Mouse (Mus musculus) megakaryocyte progenitor cell, adult 5-6 weeks (primary cell): ENCODE data around the gene Cyb561d1. TPM values are rescaled to one million over a fixed set of nuclear protein-coding genes. Genes with fewer than 3 reads are reported as not detected.

Source experiments
- ATAC-seq: replicated peaks from 2 replicates; pipeline ENCODE4 v1.8.0; 2016; ENCODE audit warnings: mild to moderate bottlenecking, moderate TSS enrichment, inconsistent platforms; ENCODE audit not compliant: poor library complexity
- total RNA-seq, 2 experiments: library from RNA; stranded (forward) in 1 of 2; stranded (reverse) in 1 of 2; fragments of 157-497, 149-512 nt in 1 of 2; fragments of 200-1000 nt in 1 of 2; gene quantifications; 2 replicates each; pipeline versions ENCODE4 v1.2.3 to v1.2.4; 2015 to 2017

Cyb561d1 gene
- total RNA-seq, 2 experiments from 2014 or later: 2.3 to 3.7 TPM

- no peak for ATAC-seq
Measured at GRCm38 (mm10) chr3:108174672-108175531, 26.1 kb downstream of the Cyb561d1 start.

GRCm38 (mm10) chr3:108169199-108169598 lies 31.8 kb downstream of the Cyb561d1 start:
- no peak for ATAC-seq

- no peak for ATAC-seq
Measured at GRCm38 (mm10) chr3:108167499-108167898, 33.5 kb downstream of the Cyb561d1 start.

GRCm38 (mm10) chr3:108166486-108167211 lies 34.4 kb downstream of the Cyb561d1 start:
- ATAC-seq: 0 out of 2 replicates have a peak, but pooled peaks have one; percentile 16

GRCm38 (mm10) chr3:108165532-108166315 lies 35.3 kb downstream of the Cyb561d1 start:
- no peak for ATAC-seq

- ATAC-seq: peak; percentile 99
Measured at GRCm38 (mm10) chr3:108164807-108165206, 36.2 kb downstream of the Cyb561d1 start.

GRCm38 (mm10) chr3:108164091-108164490 lies 36.9 kb downstream of the Cyb561d1 start:
- no peak for ATAC-seq

- ATAC-seq: no peak
Measured at GRCm38 (mm10) chr3:108158383-108159037, 42.5 kb downstream of the Cyb561d1 start.

- no peak for ATAC-seq
Measured at GRCm38 (mm10) chr3:108154656-108155055, 46.4 kb downstream of the Cyb561d1 start, which contains the start of gene Gpr61. Gene Gpr61, minus strand, starts transcription at chr3:108154882.

GRCm38 (mm10) chr3:108152290-108152689 lies 48.7 kb downstream of the Cyb561d1 start:
- ATAC-seq: no peak

GRCm38 (mm10) chr3:108147386-108148235 lies 53.4 kb downstream of the Cyb561d1 start:
- ATAC-seq: peak; percentile 88

GRCm38 (mm10) chr3:108146671-108147070 lies 54.3 kb downstream of the Cyb561d1 start:
- ATAC-seq: no peak

Other genes starting within 250 kb of the Cyb561d1 start
- not detected in 2 replicates for gene Gstm3, start 231.9 kb downstream of the Cyb561d1 start, total RNA-seq (2015)
- gene Gstm3, start 231.9 kb downstream of the Cyb561d1 start, total RNA-seq (2017): not detected in 2 replicates
- 2.1 and 2.2 TPM in 2 replicates for gene Gstm2, start 214.8 kb downstream of the Cyb561d1 start, total RNA-seq (2015)
- gene Gstm2, start 214.8 kb downstream of the Cyb561d1 start, total RNA-seq (2017): 4.8 and 6.8 TPM in 2 replicates
- gene Gstm1, start 183.2 kb downstream of the Cyb561d1 start, total RNA-seq (2015): 1,143 and 1,246 TPM in 2 replicates
- 511 and 599 TPM in 2 replicates for gene Gstm1, start 183.2 kb downstream of the Cyb561d1 start, total RNA-seq (2017)
- gene Gstm4, start 156.3 kb downstream of the Cyb561d1 start, total RNA-seq (2015): 12.5 and 15.8 TPM in 2 replicates
- gene Gstm4, start 156.3 kb downstream of the Cyb561d1 start, total RNA-seq (2017): 15.1 and 22.1 TPM in 2 replicates
- gene Ampd2, start 114.6 kb downstream of the Cyb561d1 start, total RNA-seq (2015): 52.9 and 63.6 TPM in 2 replicates
- 33.9 and 48.4 TPM in 2 replicates for gene Ampd2, start 114.6 kb downstream of the Cyb561d1 start, total RNA-seq (2017)
- 0.72 and 1.8 TPM in 2 replicates for gene Gnat2, start 108.4 kb downstream of the Cyb561d1 start, total RNA-seq (2015)
- 1.0 and 2.0 TPM in 2 replicates for gene Gnat2, start 108.4 kb downstream of the Cyb561d1 start, total RNA-seq (2017)
- 143 and 147 TPM in 2 replicates for gene Gnai3, start 55.1 kb downstream of the Cyb561d1 start, total RNA-seq (2015)
- gene Gnai3, start 55.1 kb downstream of the Cyb561d1 start, total RNA-seq (2017): 167 TPM in 2 replicates
- not detected in 2 replicates for gene Gpr61, start 46.3 kb downstream of the Cyb561d1 start, total RNA-seq (2015)
- not detected in 2 replicates for gene Gpr61, start 46.3 kb downstream of the Cyb561d1 start, total RNA-seq (2017)
- 1.3 and 1.8 TPM in 2 replicates for gene Amigo1, start 14.9 kb downstream of the Cyb561d1 start, total RNA-seq (2015)
- gene Amigo1, start 14.9 kb downstream of the Cyb561d1 start, total RNA-seq (2017): 2.3 and 3.6 TPM in 2 replicates
- gene Atxn7l2, start 9.7 kb upstream of the Cyb561d1 start, total RNA-seq (2015): 4.0 and 4.2 TPM in 2 replicates
- 1.6 and 3.0 TPM in 2 replicates for gene Atxn7l2, start 9.7 kb upstream of the Cyb561d1 start, total RNA-seq (2017)
- gene Sypl2, start 25.4 kb upstream of the Cyb561d1 start, total RNA-seq (2015): not detected in 2 replicates
- not detected in 2 replicates for gene Sypl2, start 25.4 kb upstream of the Cyb561d1 start, total RNA-seq (2017)
- gene Psma5, start 55.7 kb upstream of the Cyb561d1 start, total RNA-seq (2015): 308 and 312 TPM in 2 replicates
- gene Psma5, start 55.7 kb upstream of the Cyb561d1 start, total RNA-seq (2017): 290 and 314 TPM in 2 replicates
- 53.8 and 58.9 TPM in 2 replicates for gene Sort1, start 82.9 kb upstream of the Cyb561d1 start, total RNA-seq (2015)
- 45.5 and 51.2 TPM in 2 replicates for gene Sort1, start 82.9 kb upstream of the Cyb561d1 start, total RNA-seq (2017)
- gene Mybphl, start 163.7 kb upstream of the Cyb561d1 start, total RNA-seq (2015): not detected in 2 replicates
- not detected in 2 replicates for gene Mybphl, start 163.7 kb upstream of the Cyb561d1 start, total RNA-seq (2017)
- 7.7 and 10.3 TPM in 2 replicates for gene Psrc1, start 182.6 kb upstream of the Cyb561d1 start, total RNA-seq (2015)
- gene Psrc1, start 182.6 kb upstream of the Cyb561d1 start, total RNA-seq (2017): 10.2 and 14.1 TPM in 2 replicates
- gene Celsr2, start 214.3 kb upstream of the Cyb561d1 start, total RNA-seq (2015): 1.1 and 1.6 TPM in 2 replicates
- gene Celsr2, start 214.3 kb upstream of the Cyb561d1 start, total RNA-seq (2017): 0.20 and 0.42 TPM in 2 replicates
- gene Sars, start 244.0 kb upstream of the Cyb561d1 start, total RNA-seq (2015): 19.0 and 26.5 TPM in 2 replicates
- 249 and 357 TPM in 2 replicates for gene Sars, start 244.0 kb upstream of the Cyb561d1 start, total RNA-seq (2017)